Mouse (Mus musculus): ENCODE measurements around the gene Mprip. TPM values are rescaled to one million over a fixed set of nuclear protein-coding genes. Genes with fewer than 3 reads are reported as not detected.

Gene Mprip
- total and polyA plus RNA-seq, 2 experiments from 2014 or later, result 35.9 to 135 TPM

GRCm38 (mm10) chr11:59715424-59715840 lies 54.3 kb downstream of the Mprip start:
- DNase-seq (ENCODE audit: low spot score) (no peak), ATAC-seq (ENCODE audit: insufficient read depth, low read depth) (no peak)
- Histone ChIP-seq H3K9ac (replicated peaks; ENCODE audit: low read depth, low read length) (no peak overlapping the region), H3K27ac (ENCODE audit: low read depth) (no peak overlapping the region), H3K4me3 (ENCODE audit: low read depth, low read length) (no peak overlapping the region), H3K36me3 (replicated peaks; ENCODE audit: control insufficient read depth, insufficient read depth, low read length) (no peaks in the 10 kb centered on the region), H3K27me3 (ENCODE audit: control insufficient read depth, insufficient read depth, low read length) (no peaks in the 10 kb centered on the region), H3K4me2 (ENCODE audit: low read depth, low read length) (no peak overlapping the region), H3K9me3 (replicated peaks; ENCODE audit: control insufficient read depth, low read length) (no peaks in the 10 kb centered on the region), H3K4me1 (ENCODE audit: control insufficient read depth, insufficient read depth) (peaks cover 22% of the 10 kb centered on the region; the same call in 1 of the 2 replicates)
- TF ChIP-seq CTCF (IDR thresholded peaks at IDR 0.05; ENCODE audit: low read depth), result no peak
- no peak for TF ChIP-seq EP300 (IDR thresholded peaks at IDR 0.05; ENCODE audit: low read depth)
- WGBS, result 46% methylated on average over 3 of the region's 3 CpGs

GRCm38 (mm10) chr11:59717801-59718291 lies 56.7 kb downstream of the Mprip start:
- no peak for TF ChIP-seq EP300 (IDR thresholded peaks at IDR 0.05; ENCODE audit: low read depth)
- TF ChIP-seq CTCF (IDR thresholded peaks at IDR 0.05; ENCODE audit: low read depth), result no peak
- Histone ChIP-seq H3K9ac (replicated peaks; ENCODE audit: low read depth, low read length) (no peak overlapping the region), H3K9me3 (replicated peaks; ENCODE audit: control insufficient read depth, low read length) (no peaks in the 10 kb centered on the region), H3K27ac (ENCODE audit: low read depth) (no peak overlapping the region), H3K4me1 (ENCODE audit: control insufficient read depth, insufficient read depth) (peaks cover 32% of the 10 kb centered on the region; the same call in 1 of the 2 replicates), H3K4me2 (ENCODE audit: low read depth, low read length) (no peak overlapping the region), H3K36me3 (replicated peaks; ENCODE audit: control insufficient read depth, insufficient read depth, low read length) (no peaks in the 10 kb centered on the region), H3K4me3 (ENCODE audit: low read depth, low read length) (no peak overlapping the region), H3K27me3 (ENCODE audit: control insufficient read depth, insufficient read depth, low read length) (no peaks in the 10 kb centered on the region)
- ATAC-seq (ENCODE audit: insufficient read depth, low read depth) (no peak), DNase-seq (ENCODE audit: low spot score) (no peak)
- WGBS, result 51% methylated on average over 4 of the region's 4 CpGs

- Histone ChIP-seq H3K4me3 (ENCODE audit: low read depth, low read length) (no peak overlapping the region), H3K27ac (ENCODE audit: low read depth) (no peak overlapping the region), H3K27me3 (ENCODE audit: control insufficient read depth, insufficient read depth, low read length) (no peaks in the 10 kb centered on the region), H3K4me2 (ENCODE audit: low read depth, low read length) (no peak overlapping the region), H3K9ac (replicated peaks; ENCODE audit: low read depth, low read length) (no peak overlapping the region), H3K36me3 (replicated peaks; ENCODE audit: control insufficient read depth, insufficient read depth, low read length) (no peaks in the 10 kb centered on the region), H3K9me3 (replicated peaks; ENCODE audit: control insufficient read depth, low read length) (no peaks in the 10 kb centered on the region), H3K4me1 (ENCODE audit: control insufficient read depth, insufficient read depth) (peaks cover 27% of the 10 kb centered on the region; the same call in 1 of the 2 replicates)
- DNase-seq (ENCODE audit: low spot score), result no peak
- no peak for ATAC-seq (ENCODE audit: insufficient read depth, low read depth)
- no peak for TF ChIP-seq EP300 (IDR thresholded peaks at IDR 0.05; ENCODE audit: low read depth)
- no peak for TF ChIP-seq CTCF (IDR thresholded peaks at IDR 0.05; ENCODE audit: low read depth)
- 83% methylated on average over 5 of the region's 5 CpGs for WGBS
Observed at GRCm38 (mm10) chr11:59719185-59719584, 58.1 kb downstream of the Mprip start.

- H3K36me3 ChIP-seq (replicated peaks; ENCODE audit: control insufficient read depth, insufficient read depth, low read length), result no peaks in the 10 kb centered on the region
- H3K4me3 ChIP-seq (ENCODE audit: low read depth, low read length), result no peak overlapping the region
- no peaks in the 10 kb centered on the region for H3K9me3 ChIP-seq (replicated peaks; ENCODE audit: control insufficient read depth, low read length)
- no peak overlapping the region for H3K4me2 ChIP-seq (ENCODE audit: low read depth, low read length)
- ATAC-seq (ENCODE audit: insufficient read depth, low read depth), result no peak
- WGBS, result 19% methylated on average over 2 of the region's 2 CpGs
- peak; percentile 22 for DNase-seq (ENCODE audit: low spot score)
- H3K27ac ChIP-seq (ENCODE audit: low read depth), result no peak overlapping the region
- H3K27me3 ChIP-seq (ENCODE audit: control insufficient read depth, insufficient read depth, low read length), result no peaks in the 10 kb centered on the region
- no peak overlapping the region for H3K9ac ChIP-seq (replicated peaks; ENCODE audit: low read depth, low read length)
- TF ChIP-seq CTCF (IDR thresholded peaks at IDR 0.05; ENCODE audit: low read depth), result no peak
- TF ChIP-seq EP300 (IDR thresholded peaks at IDR 0.05; ENCODE audit: low read depth), result no peak
- peaks cover 26% of the 10 kb centered on the region; the same call in 1 of the 2 replicates for H3K4me1 ChIP-seq (ENCODE audit: control insufficient read depth, insufficient read depth)
Observed at GRCm38 (mm10) chr11:59721385-59721784, 60.3 kb downstream of the Mprip start.

- 73% methylated on average over 3 of the region's 3 CpGs for WGBS
- Histone ChIP-seq H3K9ac (replicated peaks; ENCODE audit: low read depth, low read length) (no peak overlapping the region), H3K36me3 (replicated peaks; ENCODE audit: control insufficient read depth, insufficient read depth, low read length) (peaks cover 43% of the 10 kb centered on the region), H3K27ac (ENCODE audit: low read depth) (no peak overlapping the region), H3K4me3 (ENCODE audit: low read depth, low read length) (no peak overlapping the region), H3K9me3 (replicated peaks; ENCODE audit: control insufficient read depth, low read length) (no peaks in the 10 kb centered on the region), H3K4me2 (ENCODE audit: low read depth, low read length) (no peak overlapping the region), H3K4me1 (ENCODE audit: control insufficient read depth, insufficient read depth) (0 out of 2 replicates have a peak, but pooled peaks cover 3% of the 10 kb centered on the region), H3K27me3 (ENCODE audit: control insufficient read depth, insufficient read depth, low read length) (no peaks in the 10 kb centered on the region)
- DNase-seq (ENCODE audit: low spot score) (no peak), ATAC-seq (ENCODE audit: insufficient read depth, low read depth) (no peak)
- no peak for TF ChIP-seq EP300 (IDR thresholded peaks at IDR 0.05; ENCODE audit: low read depth)
- no peak for TF ChIP-seq CTCF (IDR thresholded peaks at IDR 0.05; ENCODE audit: low read depth)
Observed at GRCm38 (mm10) chr11:59727204-59727603, 66.1 kb downstream of the Mprip start.

GRCm38 (mm10) chr11:59731821-59732220 lies 70.7 kb downstream of the Mprip start:
- Histone ChIP-seq H3K9me3 (replicated peaks; ENCODE audit: control insufficient read depth, low read length) (no peaks in the 10 kb centered on the region), H3K36me3 (replicated peaks; ENCODE audit: control insufficient read depth, insufficient read depth, low read length) (peaks cover 82% of the 10 kb centered on the region), H3K4me3 (ENCODE audit: low read depth, low read length) (no peak overlapping the region), H3K27me3 (ENCODE audit: control insufficient read depth, insufficient read depth, low read length) (no peaks in the 10 kb centered on the region), H3K4me2 (ENCODE audit: low read depth, low read length) (no peak overlapping the region), H3K4me1 (ENCODE audit: control insufficient read depth, insufficient read depth) (no peaks in the 10 kb centered on the region), H3K9ac (replicated peaks; ENCODE audit: low read depth, low read length) (no peak overlapping the region), H3K27ac (ENCODE audit: low read depth) (peak overlapping the region; percentile 61)
- DNase-seq (ENCODE audit: low spot score) (no peak), ATAC-seq (ENCODE audit: insufficient read depth, low read depth) (no peak)
- TF ChIP-seq CTCF (IDR thresholded peaks at IDR 0.05; ENCODE audit: low read depth), result no peak
- no peak for TF ChIP-seq EP300 (IDR thresholded peaks at IDR 0.05; ENCODE audit: low read depth)
- WGBS, result 54% methylated on average over 3 of the region's 3 CpGs
